Mouse (Mus musculus) right cerebral cortex, adult 2 months (tissue): ENCODE measurements around the gene A230050P20Rik.

Experiments
- DNase-seq, 2 experiments: peaks; one replicate each; pipeline ENCODE4 v3.0.0; 2021 to 2022; ENCODE audit warnings: low spot score in 2 of 2

Gene A230050P20Rik

DNA sequence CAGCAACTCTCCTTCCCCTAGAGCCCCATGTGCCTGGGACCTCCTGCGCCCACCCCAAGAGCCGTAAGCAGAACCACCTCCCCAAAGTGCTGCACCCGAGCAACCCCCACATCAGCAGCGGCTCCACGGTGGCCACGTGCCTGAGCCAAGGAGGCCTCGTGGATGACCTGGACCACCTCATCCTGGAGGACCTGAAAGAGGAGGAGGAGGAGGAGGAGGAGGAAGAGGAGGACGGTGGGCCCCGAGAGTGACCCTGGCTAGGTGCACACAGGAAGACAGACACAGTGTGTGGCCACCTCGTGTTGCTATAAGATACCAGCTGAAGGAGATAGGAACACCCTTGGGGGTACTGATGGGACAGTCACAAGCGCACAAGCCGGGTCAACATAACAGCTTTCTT is 5.1 kb downstream of the A230050P20Rik start:
- no peak for DNase-seq

DNA sequence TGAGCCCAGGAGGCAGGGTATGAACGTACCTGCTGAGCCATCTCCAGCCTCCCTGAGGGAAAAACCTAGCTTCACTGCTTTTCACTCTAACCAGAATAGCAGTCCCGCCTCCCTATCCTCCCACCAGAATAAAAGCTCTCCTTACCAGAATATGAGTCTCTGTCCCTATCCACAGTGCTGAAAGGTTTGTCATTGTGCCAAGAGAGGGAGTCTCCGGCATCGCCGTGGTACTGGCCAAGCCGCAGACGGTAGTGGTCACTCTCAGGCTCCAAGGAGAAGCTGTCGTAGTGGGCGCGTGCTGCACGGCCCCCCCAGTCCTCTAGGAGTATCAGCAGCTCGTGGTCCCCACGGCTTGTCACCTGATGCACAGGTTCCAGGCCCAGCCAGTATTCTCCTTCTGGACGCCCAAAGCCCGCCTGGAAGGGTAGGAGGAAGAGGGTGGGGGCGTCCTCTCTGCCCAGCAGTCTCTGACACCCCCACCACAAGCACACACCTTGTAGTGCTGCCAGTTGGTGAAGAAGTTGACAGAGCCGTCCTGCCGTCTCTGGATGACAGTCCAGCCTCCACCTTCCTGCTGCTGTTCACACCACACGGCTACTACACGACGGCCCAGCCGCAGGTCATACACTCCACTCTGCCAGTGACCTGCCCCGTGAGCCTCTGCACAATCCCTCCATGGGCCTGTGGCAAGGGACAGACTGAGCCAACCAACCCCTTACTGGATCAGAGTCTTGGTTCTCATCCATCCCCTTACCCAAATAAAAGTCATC is 6.8 kb downstream of the A230050P20Rik start:
- peak; percentile 60 to 62 for DNase-seq

- no peak for DNase-seq
These were observed 8.1 kb downstream of the A230050P20Rik start for GRCm38 (mm10) chr9:20876318-20877117.

- no peak for DNase-seq
These were observed 8.9 kb downstream of the A230050P20Rik start for GRCm38 (mm10) chr9:20877118-20878040.

GRCm38 (mm10) chr9:20878041-20878709 is 9.7 kb downstream of the A230050P20Rik start:
- peak; percentile 99 to 100 for DNase-seq

GRCm38 (mm10) chr9:20878710-20879065 is 10.2 kb downstream of the A230050P20Rik start:
- no peak for DNase-seq

- no peak for DNase-seq
These were observed 10.8 kb downstream of the A230050P20Rik start, which contains the start of gene Angptl6 for GRCm38 (mm10) chr9:20879097-20879792. TSS of gene Angptl6 (minus strand) at chr9:20879727.

- no peak for DNase-seq
These were observed 18.1 kb downstream of the A230050P20Rik start for GRCm38 (mm10) chr9:20886563-20886962.

DNA sequence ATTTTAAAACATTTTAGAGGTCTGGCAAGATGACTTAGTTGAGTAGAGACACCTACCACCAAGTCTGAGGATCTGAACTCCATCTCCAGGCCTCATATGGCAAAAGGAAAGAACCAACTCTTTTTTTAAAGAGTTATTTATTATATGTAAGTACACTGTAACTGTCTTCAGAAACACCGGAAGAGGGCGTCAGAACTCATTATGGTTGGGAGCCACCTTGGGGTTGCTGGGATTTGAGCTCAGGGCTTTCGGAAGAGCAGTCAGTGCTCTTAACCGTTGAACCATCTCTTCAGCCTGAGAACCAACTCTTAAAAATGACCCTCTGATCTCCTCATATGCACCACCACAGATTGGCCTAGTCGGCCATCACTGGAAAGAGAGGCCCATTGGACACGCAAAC is 18.7 kb downstream of the A230050P20Rik start:
- no peak for DNase-seq

- DNase-seq, result peak; percentile 96 to 98
These were observed 19.4 kb downstream of the A230050P20Rik start, which contains the start of gene Ppan for GRCm38 (mm10) chr9:20887704-20888385. TSS of gene Ppan (plus strand) at chr9:20888175.

GRCm38 (mm10) chr9:20888386-20888765 is 19.9 kb downstream of the A230050P20Rik start:
- no peak for DNase-seq

- DNase-seq, result no peak
These were observed 21.0 kb downstream of the A230050P20Rik start for GRCm38 (mm10) chr9:20889185-20890141.

DNA sequence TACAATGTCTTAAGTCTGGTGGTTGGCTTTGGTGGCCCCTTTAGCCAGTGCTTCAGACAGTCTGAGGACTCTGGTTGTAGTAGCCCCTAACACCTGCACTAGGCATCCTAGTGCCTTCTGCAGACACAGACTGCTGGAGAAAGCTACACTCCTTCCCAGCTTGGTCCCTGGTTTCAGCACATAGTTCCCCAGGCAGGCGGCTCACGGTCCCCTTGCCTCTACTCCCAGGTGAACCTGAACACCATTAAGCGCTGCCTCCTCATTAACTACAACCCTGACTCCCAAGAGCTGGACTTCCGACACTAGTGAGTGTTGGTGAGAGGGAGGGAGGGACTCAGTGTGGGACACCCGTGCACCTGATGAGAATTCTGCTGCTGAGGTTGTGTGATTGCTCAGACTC is 22.0 kb downstream of the A230050P20Rik start:
- DNase-seq, result no peak

DNA sequence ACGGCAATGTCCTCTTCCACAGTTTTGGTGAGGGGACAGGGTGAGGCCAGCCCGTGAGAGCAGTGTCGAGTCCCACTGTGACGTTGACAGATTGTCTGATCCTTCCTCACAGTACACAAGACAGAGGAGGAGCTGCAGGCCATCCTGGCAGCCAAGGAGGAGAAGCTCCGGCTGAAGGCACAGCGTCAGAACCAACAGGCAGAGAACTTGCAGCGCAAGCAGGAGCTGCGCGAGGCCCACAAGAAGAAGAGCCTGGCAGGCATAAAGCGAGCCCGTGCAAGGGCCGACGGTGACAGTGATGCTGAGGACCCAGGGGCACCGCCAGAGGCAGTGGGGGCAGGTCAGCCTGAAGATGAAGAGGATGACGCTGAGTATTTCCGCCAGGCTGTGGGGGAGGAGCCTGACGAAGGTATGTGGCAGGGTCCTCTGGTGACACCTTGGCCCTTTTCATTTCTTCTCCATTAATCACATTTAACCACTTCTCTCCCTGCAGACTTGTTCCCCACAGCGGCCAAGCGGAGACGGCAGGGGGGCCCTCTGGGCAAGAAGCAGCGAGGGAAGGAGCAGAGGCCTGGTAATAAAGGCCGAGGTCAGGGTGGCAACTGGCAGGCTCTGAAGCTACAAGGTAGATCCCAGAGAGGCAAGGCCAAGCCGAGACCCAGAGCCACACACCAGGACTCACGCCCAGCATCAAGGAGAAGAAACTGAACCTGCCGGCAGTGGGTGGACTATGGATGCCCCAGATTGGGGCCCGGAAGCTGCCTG is 23.1 kb downstream of the A230050P20Rik start:
- DNase-seq, result no peak

GRCm38 (mm10) chr9:20892104-20892653 is 23.7 kb downstream of the A230050P20Rik start:
- DNase-seq, result no peak

DNA sequence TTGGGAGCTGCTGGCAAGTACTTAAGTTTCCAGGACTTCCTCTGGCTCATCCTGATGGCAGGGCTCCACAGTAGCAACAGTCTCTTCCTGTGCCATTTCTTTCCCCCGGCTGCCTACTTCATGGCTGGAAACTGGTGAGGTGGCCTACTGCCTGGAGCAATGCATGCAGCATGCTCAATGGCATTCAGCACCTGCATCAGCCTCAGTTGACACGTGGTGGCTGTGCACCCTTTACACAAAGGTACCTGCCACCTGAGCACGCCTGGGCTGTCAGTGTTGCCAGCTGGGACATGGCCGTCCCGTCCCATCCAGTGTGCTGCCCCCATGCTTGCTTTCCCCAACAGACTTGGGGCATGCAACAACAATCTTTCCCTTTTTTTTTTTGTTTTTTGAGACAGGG is 24.6 kb downstream of the A230050P20Rik start:
- no peak for DNase-seq

DNA sequence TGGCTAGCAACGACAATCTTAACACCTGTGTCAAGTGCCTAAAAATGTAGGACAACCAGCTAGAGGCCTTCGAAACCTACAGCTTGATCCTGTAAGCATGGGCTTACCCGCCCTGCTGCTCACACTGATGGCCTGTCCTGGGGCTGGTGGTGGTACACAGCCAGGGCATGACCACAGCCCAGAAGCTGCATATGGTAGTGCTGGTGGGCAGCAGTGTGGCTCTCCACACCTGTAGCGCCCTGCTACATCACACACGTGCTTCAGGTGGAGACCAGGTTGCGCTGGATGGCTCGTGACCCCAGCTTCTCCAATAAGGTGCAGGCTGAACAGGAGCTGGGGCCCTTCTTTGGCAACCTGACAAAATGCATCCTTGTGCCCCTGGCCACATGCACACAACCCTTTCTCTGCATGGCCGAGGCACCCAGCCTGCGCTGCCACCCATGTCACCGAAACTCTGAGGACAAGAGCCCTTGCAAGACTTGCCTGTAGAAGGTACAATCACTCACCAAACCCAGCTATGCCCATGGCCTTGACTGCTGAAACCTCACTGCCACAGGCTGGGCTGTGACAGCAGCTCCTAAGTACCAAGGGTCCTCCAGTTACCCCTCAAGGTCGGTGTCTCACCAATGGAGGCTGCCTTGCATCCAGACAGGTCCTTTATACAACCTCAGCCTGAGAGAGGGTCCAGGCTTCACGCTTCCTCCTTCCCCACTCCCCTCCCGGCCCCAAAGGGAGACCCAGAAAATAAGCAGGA is 25.3 kb downstream of the A230050P20Rik start:
- DNase-seq, result no peak
